Mouse (Mus musculus) ES-E14 (cell line): ENCODE results near the gene Degs1. TPM values are rescaled to one million over a fixed set of nuclear protein-coding genes. Genes with fewer than 3 reads are reported as not detected.

Source experiments
- DNase-seq: peaks from one replicate; pipeline ENCODE4 v3.0.0-alpha.2; 2013; ENCODE audit warnings: low read depth, low spot score
- H3K27ac ChIP-seq: 2 replicates; pipeline ENCODE4 v1.5.1; 2012; ENCODE audit warnings: low read depth, mild to moderate bottlenecking, low read length, moderate library complexity, mixed read lengths; ENCODE audit not compliant: poor library complexity, insufficient read depth, severe bottlenecking
- H3K36me3 ChIP-seq: 2 replicates; pipeline ENCODE4 v1.6.1; 2012; ENCODE audit warnings: mild to moderate bottlenecking, low read length, moderate library complexity, mixed read lengths; ENCODE audit not compliant: control insufficient read depth, poor library complexity, insufficient read depth, severe bottlenecking
- H3K4me1 ChIP-seq, 2 experiments: fragments of 150-350 bp in 1 of 2; sonication (generic) in 1 of 2; 2 replicates each; pipeline ENCODE4 v1.6.1; 2012; ENCODE audit warnings: low read length in 2 of 2, mild to moderate bottlenecking in 1 of 2, mixed read lengths in 1 of 2; ENCODE audit not compliant: control insufficient read depth in 2 of 2, insufficient read depth in 2 of 2, poor library complexity in 1 of 2
- H3K4me3 ChIP-seq, 2 experiments: fragments of 150-350 bp in 1 of 2; sonication (generic) in 1 of 2; 2 replicates each; pipeline ENCODE4 v1.5.1; 2012; ENCODE audit warnings: low read length in 2 of 2, low read depth in 1 of 2, mild to moderate bottlenecking in 1 of 2, mixed read lengths in 1 of 2; ENCODE audit not compliant: insufficient read depth in 1 of 2, poor library complexity in 1 of 2, severe bottlenecking in 1 of 2
- H3K9ac ChIP-seq: 2 replicates; pipeline ENCODE4 v1.6.1; 2012; ENCODE audit warnings: low read depth, mild to moderate bottlenecking, low read length, mixed read lengths; ENCODE audit not compliant: poor library complexity, insufficient read depth, severe bottlenecking
- H3K9me3 ChIP-seq: fragments of 150-350 bp; sonication (generic); 2 replicates; pipeline ENCODE4 v1.6.1; 2012; ENCODE audit warnings: low read depth, mild to moderate bottlenecking, low read length; ENCODE audit not compliant: control insufficient read depth, insufficient read depth
- CHD2 ChIP-seq: IDR thresholded peaks from 2 replicates; pipeline ENCODE4 v1.6.1; 2014; ENCODE audit warnings: mild to moderate bottlenecking, low read depth, low read length, inconsistent platforms
- HCFC1 ChIP-seq: IDR thresholded peaks from 2 replicates; pipeline ENCODE4 v1.6.1; 2012; ENCODE audit warnings: low read length, inconsistent platforms, borderline replicate concordance; ENCODE audit not compliant: insufficient read depth
- MAFK ChIP-seq: IDR thresholded peaks from 2 replicates; pipeline ENCODE4 v1.6.1; 2014; ENCODE audit warnings: mild to moderate bottlenecking, low read depth, low read length, inconsistent platforms; ENCODE audit not compliant: insufficient read depth
- ZC3H11A ChIP-seq: IDR thresholded peaks from 2 replicates; pipeline ENCODE4 v1.6.1; 2012; ENCODE audit warnings: low read depth, mild to moderate bottlenecking, inconsistent platforms, low read length, borderline replicate concordance
- ZNF384 ChIP-seq: IDR thresholded peaks from 2 replicates; pipeline ENCODE4 v1.6.1; 2012; ENCODE audit warnings: low read depth, low read length, inconsistent platforms
- in situ Hi-C, 2 experiments: fragments of 600-800 bp; cut with MboI; formaldehyde crosslinking; loops; one replicate each; pipeline ENCODE4 v1.15.1; 2025; ENCODE audit warnings: low sequenced_read_pairs in 2 of 2, inconsistent platforms in 1 of 2; ENCODE audit not compliant: unreplicated experiment in 2 of 2
- total RNA-seq: library from RNA; depleted of rRNA; stranded (reverse); fragments of 300-350 nt; gene quantifications from 2 replicates; pipeline ENCODE4 v1.2.3, GENCODE M21; 2012

Gene Degs1
- total RNA-seq, 1 experiment, result 126 TPM

- H3K4me3 ChIP-seq, result no peak overlapping the region
- no peak overlapping the region for H3K9ac ChIP-seq
- DNase-seq, result no peak
- in situ Hi-C loops, result no loop called here
- TF ChIP-seq ZC3H11A, result no peak
- peaks cover 4 to 10% of the 10 kb centered on the region in 2 experiments; a peak in 3 of 4 replicates for H3K4me1 ChIP-seq
- no peak overlapping the region for H3K27ac ChIP-seq
- no peaks in the 10 kb centered on the region for H3K36me3 ChIP-seq
- no peaks in the 10 kb centered on the region for H3K9me3 ChIP-seq
Observed at GRCm38 (mm10) chr1:182287781-182288180, 5.2 kb upstream of the Degs1 start.

- DNase-seq, result no peak
- TF ChIP-seq ZC3H11A (no peak), ZNF384 (no peak), CHD2 (no peak), MAFK (no peak), HCFC1 (no peak)
- H3K9me3 ChIP-seq, result no peaks in the 10 kb centered on the region
- H3K4me3 ChIP-seq, result no peak overlapping the region
- no peak overlapping the region for H3K27ac ChIP-seq
- no peak overlapping the region for H3K9ac ChIP-seq
- peaks cover 4 to 17% of the 10 kb centered on the region in 2 experiments; a peak in 3 of 4 replicates for H3K4me1 ChIP-seq
- in situ Hi-C loops, result no loop called here
- peaks cover 6% of the 10 kb centered on the region for H3K36me3 ChIP-seq
Observed at GRCm38 (mm10) chr1:182284795-182285194, 2.2 kb upstream of the Degs1 start.

DNA sequence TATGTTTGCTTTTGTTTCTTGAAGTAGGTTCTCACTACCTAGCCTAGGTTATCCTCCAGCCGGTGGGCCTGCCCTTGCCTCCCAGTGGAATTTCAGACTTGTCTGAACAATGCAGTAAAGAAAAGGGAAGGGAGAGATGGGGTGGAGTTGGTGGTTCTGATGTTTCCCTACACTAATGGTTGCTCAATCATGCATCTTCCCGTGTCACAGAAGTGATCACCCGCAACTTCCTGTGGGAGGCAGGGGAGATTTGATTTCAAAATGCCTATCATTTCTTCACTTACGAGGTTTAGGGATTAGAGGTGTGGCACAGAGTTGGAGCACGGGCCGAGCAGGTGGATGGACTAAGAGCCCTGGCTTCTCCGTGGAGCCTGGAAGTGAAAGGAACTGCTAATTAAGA lies 627 bp upstream of the Degs1 start:
- DNase-seq, result no peak
- peaks cover 4 to 15% of the 10 kb centered on the region in 2 experiments; a peak in 3 of 4 replicates for H3K4me1 ChIP-seq
- no peaks in the 10 kb centered on the region for H3K9me3 ChIP-seq
- H3K27ac ChIP-seq, result no peak overlapping the region
- peaks cover 15% of the 10 kb centered on the region for H3K36me3 ChIP-seq
- in situ Hi-C loops, result no loop called here
- TF ChIP-seq ZNF384, result no peak
- H3K4me3 ChIP-seq, result peak overlapping the region; percentile 17 to 95; a peak in 3 of 4 replicates
- H3K9ac ChIP-seq, result no peak overlapping the region

GRCm38 (mm10) chr1:182281251-182281711 lies 1.3 kb downstream of the Degs1 start:
- H3K4me3 ChIP-seq, result peak overlapping the region; percentile 95
- no peak overlapping the region for H3K27ac ChIP-seq
- H3K9ac ChIP-seq, result peak overlapping the region; percentile 30; the same call in 1 of the 2 replicates
- in situ Hi-C loops, result no loop called here
- DNase-seq, result no peak
- H3K36me3 ChIP-seq, result peaks cover 33% of the 10 kb centered on the region
- TF ChIP-seq ZNF384, result no peak
- no peak for TF ChIP-seq ZC3H11A
- no peak for TF ChIP-seq MAFK
- no peak for TF ChIP-seq CHD2
- no peaks in the 10 kb centered on the region for H3K9me3 ChIP-seq
- peaks cover 4 to 17% of the 10 kb centered on the region in 2 experiments; a peak in 3 of 4 replicates for H3K4me1 ChIP-seq

DNA sequence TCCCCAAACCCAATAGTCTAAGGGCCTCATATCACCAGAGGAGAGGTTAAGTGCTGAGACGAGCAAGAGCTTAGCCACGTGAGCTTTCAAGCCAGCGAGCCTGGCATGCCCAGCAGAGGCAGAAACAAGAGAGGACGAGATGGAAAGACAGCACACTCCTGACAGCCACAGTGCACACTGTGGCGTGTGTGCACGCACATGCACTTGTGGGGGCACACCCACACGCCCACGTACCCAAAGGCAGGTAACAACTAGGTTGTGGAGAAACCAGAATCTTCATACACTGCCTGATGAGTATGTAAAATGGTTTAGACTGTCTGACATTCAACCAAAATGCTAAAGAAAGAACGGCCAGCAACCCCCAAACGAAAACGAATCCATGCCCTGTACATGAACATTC lies 2.0 kb downstream of the Degs1 start:
- TF ChIP-seq MAFK (no peak), CHD2 (no peak), ZNF384 (no peak), ZC3H11A (no peak), HCFC1 (no peak)
- Histone ChIP-seq H3K36me3 (peaks cover 33% of the 10 kb centered on the region), H3K9ac (no peak overlapping the region), H3K4me3 (peak overlapping the region; percentile 3 to 95; a peak in 2 of 4 replicates), H3K9me3 (no peaks in the 10 kb centered on the region), H3K4me1 (peaks cover 4 to 17% of the 10 kb centered on the region in 2 experiments; a peak in 3 of 4 replicates), H3K27ac (no peak overlapping the region)
- in situ Hi-C loops, result no loop called here
- DNase-seq, result no peak
